Mouse (Mus musculus): Measurements from ENCODE around the gene Pgam2.
A peak's percentile ranks its signal among the peaks of the same experiment; 100 is the strongest.
"Not testable (repeated sequence)": the region's sequence is repeated elsewhere in the genome, so short reads cannot be mapped to it uniquely, and the experiment has no call there.

Pgam2 gene

GRCm38 (mm10) chr11:5803551-5803981 is at the start of gene Pgam2:
TSS of gene Pgam2 (minus strand) at chr11:5803733.
- DNase-seq, result no peak

- DNase-seq, result no peak
These were observed 48.8 kb upstream of the Pgam2 start for GRCm38 (mm10) chr11:5852314-5852713.

- DNase-seq, result no peak
These were observed 47.6 kb upstream of the Pgam2 start for GRCm38 (mm10) chr11:5851021-5851736.

- no peak for DNase-seq
These were observed 46.9 kb upstream of the Pgam2 start for GRCm38 (mm10) chr11:5850452-5850851.

- no peak for DNase-seq
These were observed 45.8 kb upstream of the Pgam2 start for GRCm38 (mm10) chr11:5849316-5849715.

- peak; percentile 38 for DNase-seq
These were observed 45.2 kb upstream of the Pgam2 start for GRCm38 (mm10) chr11:5848741-5849140.

GRCm38 (mm10) chr11:5846639-5847345 is 43.3 kb upstream of the Pgam2 start:
- peak; percentile 39 for DNase-seq

GRCm38 (mm10) chr11:5843131-5843530 is 39.6 kb upstream of the Pgam2 start:
- no peak for DNase-seq

- DNase-seq, result no peak
These were observed 38.2 kb upstream of the Pgam2 start for GRCm38 (mm10) chr11:5841751-5842150.

GRCm38 (mm10) chr11:5840346-5840745 is 36.8 kb upstream of the Pgam2 start:
- no peak for DNase-seq

GRCm38 (mm10) chr11:5837251-5838246 is 34.0 kb upstream of the Pgam2 start, which contains the start of gene Polm:
TSS of gene Polm (minus strand) at chr11:5838016.
- DNase-seq, result peak; percentile 97

GRCm38 (mm10) chr11:5836126-5836525 is 32.6 kb upstream of the Pgam2 start:
- DNase-seq, result peak; percentile 36

- no peak for DNase-seq
These were observed 31.5 kb upstream of the Pgam2 start for GRCm38 (mm10) chr11:5835057-5835456.

GRCm38 (mm10) chr11:5834506-5834905 is 31.0 kb upstream of the Pgam2 start:
- DNase-seq, result no peak

GRCm38 (mm10) chr11:5829327-5829726 is 25.8 kb upstream of the Pgam2 start:
- DNase-seq, result no peak

GRCm38 (mm10) chr11:5828509-5829191 is 25.1 kb upstream of the Pgam2 start:
- no peak for DNase-seq

GRCm38 (mm10) chr11:5827931-5828330 is 24.4 kb upstream of the Pgam2 start:
- DNase-seq, result no peak

GRCm38 (mm10) chr11:5825432-5825831 is 21.9 kb upstream of the Pgam2 start:
- no peak for DNase-seq

GRCm38 (mm10) chr11:5819223-5819622 is 15.7 kb upstream of the Pgam2 start:
- DNase-seq, result no peak

GRCm38 (mm10) chr11:5813381-5813780 is 9.8 kb upstream of the Pgam2 start:
- DNase-seq, result no peak

GRCm38 (mm10) chr11:5809487-5809886 is 6.0 kb upstream of the Pgam2 start:
- DNase-seq, result not testable (repeated sequence)

- DNase-seq, result no peak
These were observed 4.4 kb upstream of the Pgam2 start for GRCm38 (mm10) chr11:5807956-5808355.
